Mouse (Mus musculus): ENCODE measurements at regions not wholly inside any gene's neighbourhood (a gene's known extent, or its start where the extent isn't known, plus 50 kb on each side); places are given as distances from the start of the nearest gene placed in this dataset.
A peak's percentile ranks its signal among the peaks of the same experiment; 100 is the strongest.

- Histone ChIP-seq H3K9me3 (no peaks in the 10 kb centered on the region), H3K4me1 (0 out of 2 replicates have a peak, but pooled peaks cover 3% of the 10 kb centered on the region), H3K27ac (no peak overlapping the region), H3K4me3 (replicated peaks) (no peak overlapping the region), H3K4me2 (no peak overlapping the region), H3K27me3 (no peaks in the 10 kb centered on the region), H3K36me3 (replicated peaks) (no peaks in the 10 kb centered on the region), H3K9ac (no peak overlapping the region)
- no peak for ATAC-seq (ENCODE audit: low FRiP score)
- WGBS: 83% methylated on average over 3 of the region's 3 CpGs
These were observed 211.7 kb upstream of the Fam19a5 start for GRCm38 (mm10) chr15:87332441-87332840.

DNA sequence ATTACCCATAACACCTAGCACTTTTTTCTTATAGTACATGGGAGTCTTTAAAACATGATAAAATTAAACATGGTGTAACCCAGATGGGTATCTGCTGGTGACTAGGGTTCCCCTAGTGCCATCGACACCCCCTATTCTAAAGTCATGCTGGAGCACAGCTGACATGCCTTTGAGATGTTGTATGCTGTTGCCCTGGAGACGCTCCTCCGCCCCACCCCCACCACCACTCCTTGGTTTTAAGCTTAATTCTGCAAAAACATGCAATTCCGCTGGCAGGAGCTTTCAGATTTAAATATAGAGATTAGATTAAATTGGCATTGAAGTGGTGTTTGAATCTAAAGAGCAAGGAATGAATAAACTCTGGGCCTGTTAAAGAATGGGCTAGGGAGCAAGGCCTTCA lies 210.6 kb upstream of the Fam19a5 start:
- H3K27ac ChIP-seq: no peak overlapping the region
- no peak for ATAC-seq (ENCODE audit: low FRiP score)
- H3K4me3 ChIP-seq (replicated peaks): no peak overlapping the region
- H3K4me1 ChIP-seq: 0 out of 2 replicates have a peak, but pooled peaks cover 3% of the 10 kb centered on the region
- 64% methylated on average over 4 of the region's 4 CpGs for WGBS
- H3K36me3 ChIP-seq (replicated peaks): no peaks in the 10 kb centered on the region
- H3K9ac ChIP-seq: no peak overlapping the region
- H3K4me2 ChIP-seq: no peak overlapping the region
- no peaks in the 10 kb centered on the region for H3K9me3 ChIP-seq
- no peaks in the 10 kb centered on the region for H3K27me3 ChIP-seq

DNA sequence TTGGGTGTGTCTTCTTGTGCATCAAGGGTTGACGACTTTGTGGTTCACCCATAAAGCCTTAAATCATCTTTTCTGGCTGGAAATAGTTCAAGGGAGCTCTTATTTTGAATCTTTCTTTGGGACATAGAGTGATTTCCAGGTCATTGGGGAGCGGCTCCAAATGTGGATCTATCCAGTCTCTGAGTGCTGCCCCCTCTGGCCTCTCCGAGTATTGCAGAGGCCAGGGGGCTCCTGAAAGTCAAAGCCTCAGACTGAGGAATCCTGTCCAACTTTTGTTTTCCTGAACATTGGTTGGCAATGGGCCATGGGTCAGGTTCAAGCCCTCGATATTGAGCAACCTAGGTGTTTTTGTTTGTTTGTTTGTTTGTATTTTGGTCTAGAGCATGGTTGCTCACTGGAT lies 209.7 kb upstream of the Fam19a5 start:
- Histone ChIP-seq H3K9ac (no peak overlapping the region), H3K27ac (no peak overlapping the region), H3K4me3 (replicated peaks) (no peak overlapping the region), H3K4me2 (no peak overlapping the region), H3K36me3 (replicated peaks) (no peaks in the 10 kb centered on the region), H3K4me1 (0 out of 2 replicates have a peak, but pooled peaks cover 3% of the 10 kb centered on the region), H3K9me3 (no peaks in the 10 kb centered on the region), H3K27me3 (no peaks in the 10 kb centered on the region)
- no peak for ATAC-seq (ENCODE audit: low FRiP score)
- 76% methylated on average over 4 of the region's 4 CpGs for WGBS

GRCm38 (mm10) chr15:87335324-87335723 lies 208.8 kb upstream of the Fam19a5 start:
- no peak for ATAC-seq (ENCODE audit: low FRiP score)
- WGBS: 78% methylated on average over 4 of the region's 4 CpGs
- Histone ChIP-seq H3K9ac (no peak overlapping the region), H3K9me3 (no peaks in the 10 kb centered on the region), H3K4me1 (0 out of 2 replicates have a peak, but pooled peaks cover 3% of the 10 kb centered on the region), H3K27ac (no peak overlapping the region), H3K4me3 (replicated peaks) (no peak overlapping the region), H3K4me2 (no peak overlapping the region), H3K27me3 (no peaks in the 10 kb centered on the region), H3K36me3 (replicated peaks) (no peaks in the 10 kb centered on the region)

DNA sequence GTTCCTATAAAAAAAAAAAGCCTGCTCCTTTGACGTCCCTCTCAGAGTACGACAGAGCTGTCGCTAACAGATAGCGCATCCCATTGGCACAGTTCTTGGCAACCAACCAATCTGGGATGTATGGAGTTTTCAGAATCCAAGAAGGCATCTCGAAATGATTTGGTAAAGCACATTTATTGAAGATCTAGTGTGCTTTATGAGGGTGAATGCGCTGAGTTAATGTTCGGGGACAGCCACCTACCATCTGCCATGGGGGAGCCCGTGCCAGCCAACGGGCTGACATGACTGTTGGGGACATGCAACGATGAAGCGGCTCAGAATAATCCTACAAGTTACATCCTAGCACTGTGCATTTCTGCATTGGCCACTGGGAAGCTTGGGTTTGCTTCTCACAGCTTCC lies 208.4 kb upstream of the Fam19a5 start:
- Histone ChIP-seq H3K4me3 (replicated peaks) (no peak overlapping the region), H3K36me3 (replicated peaks) (no peaks in the 10 kb centered on the region), H3K9ac (no peak overlapping the region), H3K27me3 (no peaks in the 10 kb centered on the region), H3K4me2 (no peak overlapping the region), H3K4me1 (0 out of 2 replicates have a peak, but pooled peaks cover 3% of the 10 kb centered on the region), H3K27ac (no peak overlapping the region), H3K9me3 (no peaks in the 10 kb centered on the region)
- ATAC-seq (ENCODE audit: low FRiP score): no peak
- 85% methylated on average over 11 of the region's 11 CpGs for WGBS

DNA sequence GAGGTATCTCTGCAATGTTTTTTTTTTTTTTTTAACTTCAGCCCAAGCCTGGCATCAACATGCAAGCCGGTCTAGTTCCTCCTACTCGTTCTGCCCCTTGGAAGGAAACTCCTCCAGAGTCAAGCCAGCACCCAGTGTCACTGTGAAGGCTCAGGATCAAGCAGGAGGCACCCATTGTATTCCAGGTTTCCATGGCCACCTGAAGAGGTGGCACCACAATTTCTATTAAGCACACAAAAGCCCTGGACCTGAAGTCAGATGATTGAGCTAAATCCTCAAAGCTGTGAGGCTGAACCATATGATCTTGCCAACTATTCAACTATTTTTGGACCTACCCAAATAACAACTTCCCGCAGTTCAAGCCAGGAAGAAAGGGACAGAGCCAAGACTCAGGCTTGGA lies 204.2 kb upstream of the Fam19a5 start:
- H3K4me1 ChIP-seq: 0 out of 2 replicates have a peak, but pooled peaks cover 3% of the 10 kb centered on the region
- H3K9me3 ChIP-seq: no peaks in the 10 kb centered on the region
- H3K27me3 ChIP-seq: no peaks in the 10 kb centered on the region
- H3K36me3 ChIP-seq (replicated peaks): no peaks in the 10 kb centered on the region
- no peak overlapping the region for H3K4me2 ChIP-seq
- no peak overlapping the region for H3K4me3 ChIP-seq (replicated peaks)
- H3K9ac ChIP-seq: no peak overlapping the region
- 45% methylated on average over 3 of the region's 3 CpGs for WGBS
- ATAC-seq (ENCODE audit: low FRiP score): no peak
- H3K27ac ChIP-seq: no peak overlapping the region

DNA sequence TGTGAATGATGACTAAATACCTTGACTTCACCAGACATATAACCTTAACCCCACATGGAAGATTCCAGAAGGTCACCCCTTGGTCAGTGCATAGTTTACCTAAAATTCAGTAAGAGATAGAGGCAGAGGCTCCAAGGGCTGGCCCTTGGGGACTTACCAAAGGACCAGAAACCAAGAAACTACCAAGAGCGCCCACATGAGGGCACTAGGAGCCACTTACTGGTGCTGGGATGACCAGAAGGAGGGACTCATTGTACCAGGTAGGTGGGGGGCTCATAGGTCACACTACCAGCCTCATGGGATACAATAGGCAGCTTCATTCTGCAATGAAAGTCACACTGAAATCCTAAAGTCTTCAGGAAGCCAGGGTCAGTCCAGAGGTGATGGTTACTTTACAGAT lies 201.4 kb upstream of the Fam19a5 start:
- WGBS: 77% methylated on average over 1 of the region's 1 CpGs
- H3K4me2 ChIP-seq: no peak overlapping the region
- H3K4me1 ChIP-seq: no peaks in the 10 kb centered on the region
- no peak overlapping the region for H3K9ac ChIP-seq
- H3K4me3 ChIP-seq (replicated peaks): no peak overlapping the region
- no peaks in the 10 kb centered on the region for H3K27me3 ChIP-seq
- H3K27ac ChIP-seq: no peak overlapping the region
- H3K9me3 ChIP-seq: no peaks in the 10 kb centered on the region
- ATAC-seq (ENCODE audit: low FRiP score): no peak
- H3K36me3 ChIP-seq (replicated peaks): no peaks in the 10 kb centered on the region

DNA sequence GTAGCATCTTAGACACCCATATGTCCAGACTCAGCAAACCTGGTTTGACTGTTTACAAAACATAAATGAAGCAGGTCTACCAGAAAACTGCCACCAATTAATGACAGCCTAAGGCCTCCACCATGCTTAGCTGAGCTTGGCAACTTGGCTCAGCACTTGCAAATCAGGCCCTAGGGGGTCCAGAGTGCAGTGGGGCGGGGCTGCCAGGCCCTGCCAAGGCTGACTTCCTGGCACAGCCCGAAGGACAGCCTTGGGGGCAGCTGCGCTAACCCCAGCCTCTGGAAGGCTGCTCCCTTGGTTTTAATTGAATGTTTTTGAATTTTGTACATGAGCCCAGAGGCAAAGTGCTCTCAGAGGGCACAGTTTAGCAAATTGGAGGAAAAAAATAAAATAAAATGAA lies 198.3 kb upstream of the Fam19a5 start:
- WGBS: 66% methylated on average over 3 of the region's 3 CpGs
- ATAC-seq (ENCODE audit: low FRiP score): no peak
- H3K4me3 ChIP-seq (replicated peaks): no peak overlapping the region
- no peaks in the 10 kb centered on the region for H3K27me3 ChIP-seq
- H3K4me1 ChIP-seq: peaks cover 11% of the 10 kb centered on the region
- no peaks in the 10 kb centered on the region for H3K36me3 ChIP-seq (replicated peaks)
- H3K9me3 ChIP-seq: no peaks in the 10 kb centered on the region
- H3K4me2 ChIP-seq: no peak overlapping the region
- H3K9ac ChIP-seq: no peak overlapping the region
- no peak overlapping the region for H3K27ac ChIP-seq

DNA sequence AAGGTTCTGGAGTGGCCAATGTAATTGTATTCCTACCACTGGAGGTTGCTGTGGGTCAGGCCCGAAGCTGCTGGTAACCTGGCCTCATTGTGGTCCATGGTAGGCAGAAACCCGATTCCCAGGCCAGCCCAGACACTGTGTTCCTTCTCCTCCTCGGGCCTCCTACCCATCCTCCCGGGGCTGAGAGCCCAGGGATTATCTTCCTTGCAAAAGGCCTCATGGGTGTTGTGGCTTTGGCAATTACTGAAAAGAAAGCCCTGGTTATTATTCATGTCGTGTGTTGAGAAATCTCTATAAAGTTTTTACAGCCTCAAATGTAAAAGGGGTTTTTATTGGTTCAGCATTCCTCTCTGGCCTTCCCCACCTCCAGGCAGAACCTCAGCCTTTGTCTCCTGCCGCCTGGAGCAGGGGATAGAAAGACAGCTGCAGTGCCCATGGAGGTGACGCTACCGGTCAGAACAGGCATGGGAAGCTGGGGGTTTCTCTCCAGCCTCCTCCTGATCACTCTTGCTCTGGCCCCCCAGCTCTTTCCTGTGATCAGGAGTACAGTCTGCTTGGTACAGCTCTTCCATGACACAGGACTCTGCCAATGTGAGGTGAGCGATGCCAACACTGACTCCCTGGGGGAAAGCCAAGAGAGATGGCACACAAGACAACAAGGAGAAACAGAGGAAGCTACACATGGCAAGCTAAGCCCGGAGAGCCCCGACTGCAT lies 194.4 kb upstream of the Fam19a5 start:
- Histone ChIP-seq H3K9me3 (0 out of 2 replicates have a peak, but pooled peaks cover 3% of the 10 kb centered on the region), H3K9ac (no peak overlapping the region), H3K27me3 (no peaks in the 10 kb centered on the region), H3K4me3 (replicated peaks) (no peak overlapping the region), H3K36me3 (replicated peaks) (no peaks in the 10 kb centered on the region), H3K4me2 (no peak overlapping the region), H3K27ac (peak overlapping the region; percentile 31; the same call in 1 of the 2 replicates), H3K4me1 (peaks cover 11% of the 10 kb centered on the region)
- no peak for ATAC-seq (ENCODE audit: low FRiP score)
- 50% methylated on average over 11 of the region's 11 CpGs for whole genome bisulfite sequencing

GRCm38 (mm10) chr15:87352812-87353211 lies 191.3 kb upstream of the Fam19a5 start:
- 86% methylated on average over 8 of the region's 8 CpGs for WGBS
- H3K36me3 ChIP-seq (replicated peaks): no peaks in the 10 kb centered on the region
- peaks cover 11% of the 10 kb centered on the region for H3K4me1 ChIP-seq
- H3K4me2 ChIP-seq: no peak overlapping the region
- 0 out of 2 replicates have a peak, but pooled peaks cover 3% of the 10 kb centered on the region for H3K9me3 ChIP-seq
- H3K27me3 ChIP-seq: no peaks in the 10 kb centered on the region
- ATAC-seq (ENCODE audit: low FRiP score): no peak
- H3K27ac ChIP-seq: no peak overlapping the region
- H3K4me3 ChIP-seq (replicated peaks): no peak overlapping the region
- H3K9ac ChIP-seq: no peak overlapping the region

GRCm38 (mm10) chr15:87353886-87354285 lies 190.2 kb upstream of the Fam19a5 start:
- Histone ChIP-seq H3K27me3 (no peaks in the 10 kb centered on the region), H3K4me2 (no peak overlapping the region), H3K36me3 (replicated peaks) (no peaks in the 10 kb centered on the region), H3K9me3 (0 out of 2 replicates have a peak, but pooled peaks cover 3% of the 10 kb centered on the region), H3K4me3 (replicated peaks) (no peak overlapping the region), H3K4me1 (peaks cover 11% of the 10 kb centered on the region), H3K27ac (no peak overlapping the region), H3K9ac (no peak overlapping the region)
- WGBS: 92% methylated on average over 11 of the region's 11 CpGs
- no peak for ATAC-seq (ENCODE audit: low FRiP score)

- H3K9ac ChIP-seq: no peak overlapping the region
- WGBS: 92% methylated on average over 3 of the region's 3 CpGs
- H3K27me3 ChIP-seq: no peaks in the 10 kb centered on the region
- no peak for ATAC-seq (ENCODE audit: low FRiP score)
- H3K4me2 ChIP-seq: no peak overlapping the region
- H3K4me3 ChIP-seq (replicated peaks): no peak overlapping the region
- H3K36me3 ChIP-seq (replicated peaks): no peaks in the 10 kb centered on the region
- H3K27ac ChIP-seq: no peak overlapping the region
- H3K4me1 ChIP-seq: no peaks in the 10 kb centered on the region
- H3K9me3 ChIP-seq: no peaks in the 10 kb centered on the region
These were observed 183.6 kb upstream of the Fam19a5 start for GRCm38 (mm10) chr15:87360457-87360856.

GRCm38 (mm10) chr15:87365712-87366361 lies 178.3 kb upstream of the Fam19a5 start:
- no peaks in the 10 kb centered on the region for H3K36me3 ChIP-seq (replicated peaks)
- no peak overlapping the region for H3K27ac ChIP-seq
- H3K4me1 ChIP-seq: no peaks in the 10 kb centered on the region
- H3K9me3 ChIP-seq: no peaks in the 10 kb centered on the region
- WGBS: 54% methylated on average over 8 of the region's 8 CpGs
- H3K9ac ChIP-seq: no peak overlapping the region
- H3K4me2 ChIP-seq: no peak overlapping the region
- ATAC-seq (ENCODE audit: low FRiP score): no peak
- H3K27me3 ChIP-seq: no peaks in the 10 kb centered on the region
- no peak overlapping the region for H3K4me3 ChIP-seq (replicated peaks)

Measured in forebrain, embryonic 12.5 days (tissue).